Mouse (Mus musculus) midbrain, embryonic 12.5 days (tissue): Measurements from ENCODE around the gene Polr3c. TPM values are rescaled to one million over a fixed set of nuclear protein-coding genes. Genes with fewer than 3 reads are reported as not detected.
A peak's percentile ranks its signal among the peaks of the same experiment; 100 is the strongest.

Experiments used
- ATAC-seq: fragments of 200-750 bp; cut with Nextera tagmentation; 2 replicates; pipeline ENCODE4 v1.8.0; 2017; ENCODE audit warnings: low read depth, moderate TSS enrichment, moderate library complexity; ENCODE audit not compliant: low FRiP score
- H3K27ac ChIP-seq: fragments of 300-500 bp; sonication (generic); replicated peaks from 2 replicates; pipeline ENCODE4 v1.5.1; 2016; ENCODE audit warnings: mild to moderate bottlenecking
- H3K27me3 ChIP-seq: fragments of 300-500 bp; sonication (generic); 2 replicates; pipeline ENCODE4 v1.6.1; 2016; ENCODE audit warnings: mild to moderate bottlenecking
- H3K36me3 ChIP-seq: fragments of 300-500 bp; sonication (generic); 2 replicates; pipeline ENCODE4 v1.6.1; 2016
- H3K4me1 ChIP-seq: fragments of 300-500 bp; sonication (generic); 2 replicates; pipeline ENCODE4 v1.6.1; 2016
- H3K4me2 ChIP-seq: fragments of 300-500 bp; sonication (generic); replicated peaks from 2 replicates; pipeline ENCODE4 v1.6.1; 2016; ENCODE audit warnings: mild to moderate bottlenecking, moderate library complexity
- H3K4me3 ChIP-seq: fragments of 300-500 bp; sonication (generic); 2 replicates; pipeline ENCODE4 v1.5.1; 2016; ENCODE audit warnings: mild to moderate bottlenecking
- H3K9ac ChIP-seq: fragments of 300-500 bp; sonication (generic); replicated peaks from 2 replicates; pipeline ENCODE4 v1.6.1; 2016; ENCODE audit warnings: mild to moderate bottlenecking, moderate library complexity
- H3K9me3 ChIP-seq: fragments of 300-500 bp; sonication (generic); 2 replicates; pipeline ENCODE4 v1.6.1; 2016; ENCODE audit warnings: mild to moderate bottlenecking
- WGBS: fragments of 180-500 bp; shearing (Covaris S2); methylation state at CpG from one replicate; pipeline ENCODE4 v1.1.7; 2016; 5-methylcytosine and 5-hydroxymethylcytosine counted together
- polyA plus RNA-seq: library from polyadenylated mRNA; unstranded; fragments of >200 nt; fragmentation: Nextera tagmentation; extraction: Ambion mirVana; gene quantifications from 2 replicates; pipeline ENCODE4 v1.2.1, GENCODE M21; 2016

The Polr3c gene
- polyA plus RNA-seq, 1 experiment from 2014 or later = 42.9 TPM

- ATAC-seq = no peak
- Histone ChIP-seq H3K4me2 (no peak overlapping the region), H3K4me1 (peaks cover 8% of the 10 kb centered on the region; the same call in 1 of the 2 replicates), H3K9ac (no peak overlapping the region), H3K27me3 (no peaks in the 10 kb centered on the region), H3K27ac (no peak overlapping the region), H3K9me3 (no peaks in the 10 kb centered on the region), H3K4me3 (no peak overlapping the region), H3K36me3 (no peaks in the 10 kb centered on the region)
- 59% methylated on average over 1 of the region's 1 CpGs for WGBS
Observed at GRCm38 (mm10) chr3:96737013-96737740, 9.7 kb upstream of the Polr3c start.

GRCm38 (mm10) chr3:96735200-96735599 is 7.8 kb upstream of the Polr3c start:
- H3K4me2 ChIP-seq = no peak overlapping the region
- no peaks in the 10 kb centered on the region for H3K9me3 ChIP-seq
- peaks cover 14% of the 10 kb centered on the region for H3K4me1 ChIP-seq
- H3K27ac ChIP-seq = no peak overlapping the region
- H3K27me3 ChIP-seq = no peaks in the 10 kb centered on the region
- ATAC-seq = no peak
- no peak overlapping the region for H3K4me3 ChIP-seq
- 86% methylated on average over 2 of the region's 2 CpGs for WGBS
- H3K36me3 ChIP-seq = no peaks in the 10 kb centered on the region
- no peak overlapping the region for H3K9ac ChIP-seq

- H3K4me2 ChIP-seq = no peak overlapping the region
- no peaks in the 10 kb centered on the region for H3K27me3 ChIP-seq
- no peaks in the 10 kb centered on the region for H3K9me3 ChIP-seq
- WGBS = 97% methylated on average over 1 of the region's 1 CpGs
- H3K27ac ChIP-seq = no peak overlapping the region
- no peak overlapping the region for H3K9ac ChIP-seq
- no peaks in the 10 kb centered on the region for H3K36me3 ChIP-seq
- H3K4me1 ChIP-seq = peaks cover 16% of the 10 kb centered on the region
- H3K4me3 ChIP-seq = no peak overlapping the region
- no peak for ATAC-seq
Observed at GRCm38 (mm10) chr3:96733984-96734383, 6.6 kb upstream of the Polr3c start.

GRCm38 (mm10) chr3:96730785-96731184 is 3.4 kb upstream of the Polr3c start:
- Histone ChIP-seq H3K4me1 (peaks cover 23% of the 10 kb centered on the region), H3K4me3 (no peak overlapping the region), H3K9ac (no peak overlapping the region), H3K4me2 (no peak overlapping the region), H3K9me3 (no peaks in the 10 kb centered on the region), H3K27me3 (no peaks in the 10 kb centered on the region), H3K36me3 (no peaks in the 10 kb centered on the region), H3K27ac (no peak overlapping the region)
- WGBS = 75% methylated on average over 5 of the region's 5 CpGs
- ATAC-seq = no peak

- H3K4me3 ChIP-seq = no peak overlapping the region
- no peak for ATAC-seq
- H3K27me3 ChIP-seq = no peaks in the 10 kb centered on the region
- no peak overlapping the region for H3K27ac ChIP-seq
- H3K4me2 ChIP-seq = peak overlapping the region; percentile 69; the same call in 1 of the 2 replicates
- H3K36me3 ChIP-seq = no peaks in the 10 kb centered on the region
- no peak overlapping the region for H3K9ac ChIP-seq
- no peaks in the 10 kb centered on the region for H3K9me3 ChIP-seq
- 71% methylated on average over 3 of the region's 3 CpGs for WGBS
- H3K4me1 ChIP-seq = peaks cover 23% of the 10 kb centered on the region
Observed at GRCm38 (mm10) chr3:96729403-96729784, 2.0 kb upstream of the Polr3c start.

- no peak for ATAC-seq
- H3K4me1 ChIP-seq = peaks cover 23% of the 10 kb centered on the region
- peak overlapping the region; percentile 69 for H3K4me2 ChIP-seq
- peaks cover 5% of the 10 kb centered on the region for H3K36me3 ChIP-seq
- H3K27ac ChIP-seq = no peak overlapping the region; the same call in 1 of the 2 replicates
- H3K4me3 ChIP-seq = peak overlapping the region; percentile 92
- 38% methylated on average over 7 of the region's 7 CpGs for WGBS
- H3K9me3 ChIP-seq = no peaks in the 10 kb centered on the region
- H3K9ac ChIP-seq = peak overlapping the region; percentile 90
- H3K27me3 ChIP-seq = no peaks in the 10 kb centered on the region
Observed at GRCm38 (mm10) chr3:96728634-96729402, 1.4 kb upstream of the Polr3c start.

GRCm38 (mm10) chr3:96727828-96728633 is 603 bp upstream of the Polr3c start:
- Histone ChIP-seq H3K36me3 (peaks cover 12% of the 10 kb centered on the region), H3K27me3 (no peaks in the 10 kb centered on the region), H3K4me2 (peak overlapping the region; percentile 69), H3K9ac (peak overlapping the region; percentile 90), H3K9me3 (no peaks in the 10 kb centered on the region), H3K27ac (peak overlapping the region; percentile 83), H3K4me3 (peak overlapping the region; percentile 92), H3K4me1 (peaks cover 23% of the 10 kb centered on the region)
- ATAC-seq = peak; percentile 68; the same call in 1 of the 2 replicates
- WGBS = under 1% methylated on average over 42 of the region's 42 CpGs

GRCm38 (mm10) chr3:96719173-96719572 is 8.3 kb downstream of the Polr3c start:
- Histone ChIP-seq H3K9ac (no peak overlapping the region), H3K36me3 (peaks cover 67% of the 10 kb centered on the region), H3K27ac (no peak overlapping the region), H3K27me3 (no peaks in the 10 kb centered on the region), H3K4me3 (no peak overlapping the region), H3K4me2 (peak overlapping the region; percentile 19), H3K4me1 (no peaks in the 10 kb centered on the region), H3K9me3 (no peaks in the 10 kb centered on the region)
- no peak for ATAC-seq
- WGBS = 30% methylated on average over 14 of the region's 14 CpGs

GRCm38 (mm10) chr3:96715854-96716253 is 11.6 kb downstream of the Polr3c start:
- Histone ChIP-seq H3K9me3 (no peaks in the 10 kb centered on the region), H3K4me3 (no peak overlapping the region), H3K9ac (no peak overlapping the region), H3K4me1 (no peaks in the 10 kb centered on the region), H3K36me3 (peaks cover 69% of the 10 kb centered on the region), H3K27me3 (no peaks in the 10 kb centered on the region), H3K27ac (no peak overlapping the region), H3K4me2 (no peak overlapping the region)
- no peak for ATAC-seq
- WGBS = 94% methylated on average over 2 of the region's 2 CpGs

- H3K4me2 ChIP-seq = no peak overlapping the region
- no peak for ATAC-seq
- 93% methylated on average over 5 of the region's 5 CpGs for WGBS
- peaks cover 68% of the 10 kb centered on the region for H3K36me3 ChIP-seq
- no peaks in the 10 kb centered on the region for H3K27me3 ChIP-seq
- H3K9ac ChIP-seq = no peak overlapping the region
- H3K27ac ChIP-seq = no peak overlapping the region
- H3K4me1 ChIP-seq = no peaks in the 10 kb centered on the region
- H3K9me3 ChIP-seq = no peaks in the 10 kb centered on the region
- no peak overlapping the region for H3K4me3 ChIP-seq
Observed at GRCm38 (mm10) chr3:96714286-96714685, 13.1 kb downstream of the Polr3c start.

- Histone ChIP-seq H3K27ac (no peak overlapping the region), H3K4me1 (peaks cover 7% of the 10 kb centered on the region; the same call in 1 of the 2 replicates), H3K9me3 (no peaks in the 10 kb centered on the region), H3K36me3 (peaks cover 50% of the 10 kb centered on the region), H3K4me3 (peak overlapping the region; percentile 51; the same call in 1 of the 2 replicates), H3K4me2 (peak overlapping the region; percentile 93; the same call in 1 of the 2 replicates), H3K27me3 (peaks cover 16% of the 10 kb centered on the region), H3K9ac (no peak overlapping the region)
- 38% methylated on average over 2 of the region's 2 CpGs for WGBS
- peak; percentile 16; the same call in 1 of the 2 replicates for ATAC-seq
Observed at GRCm38 (mm10) chr3:96708684-96709064, 18.8 kb downstream of the Polr3c start.
